Mouse (Mus musculus): ENCODE results near the gene Nfic. TPM values are rescaled to one million over a fixed set of nuclear protein-coding genes. Genes with fewer than 3 reads are reported as not detected.

The Nfic gene
- polyA plus RNA-seq, 1 experiment = 31.8 TPM

GRCm38 (mm10) chr10:81356352-81356990 is 99.0 kb downstream of the Nfic start:
- peak overlapping the region; percentile 98 for H3K27ac ChIP-seq (ENCODE audit: insufficient read depth, low read depth, low read length)
- TF ChIP-seq CTCF (IDR thresholded peaks at IDR 0.05; ENCODE audit: low read depth, low read length) = no peak
- TF ChIP-seq POLR2A (IDR thresholded peaks at IDR 0.05; ENCODE audit: borderline replicate concordance, low read depth, low read length) = no peak
- H3K4me1 ChIP-seq (ENCODE audit: control insufficient read depth, insufficient read depth, low read length) = peaks cover 41% of the 10 kb centered on the region
- H3K4me3 ChIP-seq (ENCODE audit: insufficient read depth, low read length) = peak overlapping the region; percentile 66

DNA sequence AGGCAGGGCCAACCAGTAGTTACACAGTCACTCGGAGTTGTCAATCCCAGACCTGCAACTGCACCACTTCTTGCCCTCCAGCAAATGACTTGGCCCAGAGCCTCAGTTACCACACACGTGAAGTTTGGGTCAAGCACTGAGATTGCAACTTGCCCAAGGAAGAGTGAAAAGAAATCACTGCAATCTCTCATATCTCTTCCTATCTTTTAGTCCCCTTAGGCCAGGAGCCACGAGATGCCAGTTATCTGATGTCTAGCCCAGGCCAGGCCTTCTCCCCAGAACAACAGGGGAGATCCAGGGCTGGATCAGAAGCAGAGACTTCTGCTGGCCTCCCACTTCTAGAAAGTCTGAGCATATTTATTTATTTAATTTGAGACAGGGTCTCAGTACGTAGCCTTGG is 99.9 kb downstream of the Nfic start:
- peaks cover 40% of the 10 kb centered on the region for H3K4me1 ChIP-seq (ENCODE audit: control insufficient read depth, insufficient read depth, low read length)
- H3K27ac ChIP-seq (ENCODE audit: insufficient read depth, low read depth, low read length) = peak overlapping the region; percentile 98
- H3K4me3 ChIP-seq (ENCODE audit: insufficient read depth, low read length) = no peak overlapping the region
- TF ChIP-seq POLR2A (IDR thresholded peaks at IDR 0.05; ENCODE audit: borderline replicate concordance, low read depth, low read length) (no peak), CTCF (IDR thresholded peaks at IDR 0.05; ENCODE audit: low read depth, low read length) (no peak)

DNA sequence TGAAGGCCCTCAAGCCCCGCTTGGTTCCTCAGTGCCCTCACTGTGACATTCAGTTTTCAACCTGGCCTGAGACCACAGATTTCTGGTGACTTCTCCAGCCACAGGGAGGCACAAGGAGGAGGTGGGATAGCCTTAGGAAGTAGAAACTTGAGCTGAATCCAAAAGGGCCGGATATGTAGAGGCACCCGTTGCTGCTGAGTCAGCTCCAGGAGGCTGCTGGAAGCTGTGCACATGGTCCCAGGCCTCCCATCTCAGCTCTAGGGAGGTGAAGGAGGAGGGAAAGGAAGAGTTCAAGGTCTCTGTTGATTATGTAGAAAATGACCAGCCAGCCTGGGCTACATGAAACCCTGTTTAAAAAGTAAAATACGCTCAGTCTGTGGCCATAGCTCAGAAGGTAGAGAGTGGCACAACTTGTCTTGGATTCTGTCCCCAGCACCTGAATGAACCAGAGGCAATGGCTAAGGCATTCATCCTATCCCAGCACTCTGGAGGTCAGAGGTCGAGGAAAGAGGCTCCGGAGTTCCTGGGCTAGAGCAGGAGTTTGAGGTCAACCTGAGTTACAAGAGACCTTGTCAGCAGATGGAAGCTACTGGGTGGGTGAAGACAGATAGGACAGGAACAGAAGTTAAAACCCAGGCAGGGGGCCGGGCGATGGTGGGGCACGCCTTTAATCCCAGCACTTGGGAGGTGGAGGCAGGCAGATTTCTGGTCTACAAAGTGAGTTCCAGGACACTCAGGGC is 100.5 kb downstream of the Nfic start:
- peaks cover 40% of the 10 kb centered on the region for H3K4me1 ChIP-seq (ENCODE audit: control insufficient read depth, insufficient read depth, low read length)
- peak overlapping the region; percentile 98 for H3K27ac ChIP-seq (ENCODE audit: insufficient read depth, low read depth, low read length)
- no peak overlapping the region for H3K4me3 ChIP-seq (ENCODE audit: insufficient read depth, low read length)
- TF ChIP-seq POLR2A (IDR thresholded peaks at IDR 0.05; ENCODE audit: borderline replicate concordance, low read depth, low read length) (no peak), CTCF (IDR thresholded peaks at IDR 0.05; ENCODE audit: low read depth, low read length) (no peak)

- Histone ChIP-seq H3K4me3 (ENCODE audit: insufficient read depth, low read length) (peak overlapping the region; percentile 7; the same call in 1 of the 2 replicates), H3K27ac (ENCODE audit: insufficient read depth, low read depth, low read length) (peak overlapping the region; percentile 59), H3K4me1 (ENCODE audit: control insufficient read depth, insufficient read depth, low read length) (peaks cover 40% of the 10 kb centered on the region)
- TF ChIP-seq CTCF (IDR thresholded peaks at IDR 0.05; ENCODE audit: low read depth, low read length) = no peak
- TF ChIP-seq POLR2A (IDR thresholded peaks at IDR 0.05; ENCODE audit: borderline replicate concordance, low read depth, low read length) = no peak
Observed at GRCm38 (mm10) chr10:81351678-81352291, 103.7 kb downstream of the Nfic start.

- no peak for TF ChIP-seq POLR2A (IDR thresholded peaks at IDR 0.05; ENCODE audit: borderline replicate concordance, low read depth, low read length)
- peak; percentile 98 for TF ChIP-seq CTCF (IDR thresholded peaks at IDR 0.05; ENCODE audit: low read depth, low read length)
- H3K4me3 ChIP-seq (ENCODE audit: insufficient read depth, low read length) = peak within 1 kb of the TSS; percentile 93
- peaks cover 33% of the 10 kb centered on the region for H3K4me1 ChIP-seq (ENCODE audit: control insufficient read depth, insufficient read depth, low read length)
- H3K27ac ChIP-seq (ENCODE audit: insufficient read depth, low read depth, low read length) = peak within 1 kb of the TSS; percentile 62
Observed at GRCm38 (mm10) chr10:81350351-81351063, 104.9 kb downstream of the Nfic start, which contains the start of gene Hmg20b. Gene Hmg20b (minus strand): TSS chr10:81350480.

DNA sequence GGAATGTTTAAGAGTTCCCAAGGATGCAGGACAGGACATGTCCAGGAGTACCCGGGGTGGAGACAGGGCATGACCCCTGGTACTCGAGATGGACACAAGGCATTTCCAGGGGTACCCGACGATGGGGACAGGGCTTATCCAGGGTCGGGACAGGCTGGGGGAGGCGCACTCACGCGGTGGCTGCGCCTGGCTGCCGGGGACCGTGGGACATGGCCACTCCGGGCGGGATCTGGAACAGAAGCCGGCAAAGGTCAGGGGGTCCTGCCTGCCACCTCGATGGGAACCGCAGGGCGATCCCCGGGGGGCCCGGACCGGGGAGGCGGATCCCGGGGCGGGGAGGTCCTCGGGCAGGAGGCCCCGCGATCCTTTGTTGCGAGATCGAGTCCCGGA is 105.5 kb downstream of the Nfic start:
- peaks cover 28% of the 10 kb centered on the region for H3K4me1 ChIP-seq (ENCODE audit: control insufficient read depth, insufficient read depth, low read length)
- TF ChIP-seq POLR2A (IDR thresholded peaks at IDR 0.05; ENCODE audit: borderline replicate concordance, low read depth, low read length) (no peak), CTCF (IDR thresholded peaks at IDR 0.05; ENCODE audit: low read depth, low read length) (no peak)
- H3K4me3 ChIP-seq (ENCODE audit: insufficient read depth, low read length) = peak overlapping the region; percentile 93
- H3K27ac ChIP-seq (ENCODE audit: insufficient read depth, low read depth, low read length) = peak overlapping the region; percentile 62

GRCm38 (mm10) chr10:81349146-81349545 is 106.3 kb downstream of the Nfic start:
- TF ChIP-seq CTCF (IDR thresholded peaks at IDR 0.05; ENCODE audit: low read depth, low read length) = no peak
- TF ChIP-seq POLR2A (IDR thresholded peaks at IDR 0.05; ENCODE audit: borderline replicate concordance, low read depth, low read length) = no peak
- H3K4me1 ChIP-seq (ENCODE audit: control insufficient read depth, insufficient read depth, low read length) = peaks cover 22% of the 10 kb centered on the region
- 0 out of 2 replicates have a peak overlapping the region, but pooled peaks have one; percentile 62 for H3K27ac ChIP-seq (ENCODE audit: insufficient read depth, low read depth, low read length)
- peak overlapping the region; percentile 93 for H3K4me3 ChIP-seq (ENCODE audit: insufficient read depth, low read length)

DNA sequence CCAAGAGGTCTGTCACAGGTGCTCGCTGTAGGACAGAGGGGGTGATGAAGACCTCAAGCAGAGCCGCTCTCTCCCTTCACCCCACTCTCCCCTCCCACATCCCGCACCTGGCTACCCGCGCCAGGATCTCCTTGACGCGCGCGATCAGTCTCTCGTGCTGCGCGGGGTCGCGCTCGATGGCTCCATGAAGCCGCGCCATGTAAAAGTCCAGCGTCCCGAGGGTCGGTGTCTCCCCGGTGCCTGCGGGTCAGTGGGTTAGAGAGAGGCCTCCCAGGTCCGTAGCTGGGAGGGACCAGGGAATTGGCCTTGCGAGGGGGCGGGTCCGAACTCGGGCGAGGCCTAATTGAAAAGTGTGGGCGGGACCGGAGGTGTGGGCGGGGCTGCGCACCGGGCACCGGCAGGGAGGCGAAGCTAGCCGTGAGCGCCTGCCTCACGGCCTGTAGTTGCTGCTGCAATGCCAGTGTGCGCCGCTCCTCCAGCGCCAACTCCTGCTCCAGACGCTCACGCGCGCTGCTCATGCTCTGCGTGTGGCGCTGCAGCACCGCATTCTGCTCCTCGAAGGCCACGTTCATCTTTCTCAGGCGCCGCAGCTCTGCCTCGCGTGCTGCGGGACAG is 108.9 kb downstream of the Nfic start:
- Histone ChIP-seq H3K27ac (ENCODE audit: insufficient read depth, low read depth, low read length) (no peak overlapping the region), H3K4me1 (ENCODE audit: control insufficient read depth, insufficient read depth, low read length) (peaks cover 10% of the 10 kb centered on the region), H3K4me3 (ENCODE audit: insufficient read depth, low read length) (no peak overlapping the region)
- TF ChIP-seq CTCF (IDR thresholded peaks at IDR 0.05; ENCODE audit: low read depth, low read length) = no peak
- TF ChIP-seq POLR2A (IDR thresholded peaks at IDR 0.05; ENCODE audit: borderline replicate concordance, low read depth, low read length) = no peak

Other genes with a start within 250 kb of the Nfic start
- gene Atcay, start 224.8 kb downstream of the Nfic start, polyA plus RNA-seq (2012; ENCODE audit: insufficient read depth, insufficient read length, missing spikeins) = not detected in 2 replicates
- gene Zfr2, start 222.5 kb downstream of the Nfic start, polyA plus RNA-seq (2012; ENCODE audit: insufficient read depth, insufficient read length, missing spikeins) = 2.7 and 3.0 TPM in 2 replicates
- gene Matk, start 202.7 kb downstream of the Nfic start, polyA plus RNA-seq (2012; ENCODE audit: insufficient read depth, insufficient read length, missing spikeins) = 10.8 and 14.4 TPM in 2 replicates
- gene Mrpl54, start 188.7 kb downstream of the Nfic start, polyA plus RNA-seq (2012; ENCODE audit: insufficient read depth, insufficient read length, missing spikeins) = 46.5 and 51.1 TPM in 2 replicates
- 34.3 and 36.1 TPM in 2 replicates for gene Apba3, start 188.7 kb downstream of the Nfic start, polyA plus RNA-seq (2012; ENCODE audit: insufficient read depth, insufficient read length, missing spikeins)
- 9.2 and 9.8 TPM in 2 replicates for gene Tjp3, start 164.1 kb downstream of the Nfic start, polyA plus RNA-seq (2012; ENCODE audit: insufficient read depth, insufficient read length, missing spikeins)
- 90.9 and 106 TPM in 2 replicates for gene Pip5k1c, start 162.7 kb downstream of the Nfic start, polyA plus RNA-seq (2012; ENCODE audit: insufficient read depth, insufficient read length, missing spikeins)
- 18.1 and 18.2 TPM in 2 replicates for gene Cactin, start 134.5 kb downstream of the Nfic start, polyA plus RNA-seq (2012; ENCODE audit: insufficient read depth, insufficient read length, missing spikeins)
- gene Tbxa2r, start 126.9 kb downstream of the Nfic start, polyA plus RNA-seq (2012; ENCODE audit: insufficient read depth, insufficient read length, missing spikeins) = not detected in 2 replicates
- gene Gipc3, start 112.4 kb downstream of the Nfic start, polyA plus RNA-seq (2012; ENCODE audit: insufficient read depth, insufficient read length, missing spikeins) = not detected in 2 replicates
- 52.2 and 53.3 TPM in 2 replicates for gene Hmg20b, start 105.2 kb downstream of the Nfic start, polyA plus RNA-seq (2012; ENCODE audit: insufficient read depth, insufficient read length, missing spikeins)
- gene Mfsd12, start 98.1 kb downstream of the Nfic start, polyA plus RNA-seq (2012; ENCODE audit: insufficient read depth, insufficient read length, missing spikeins) = 80.9 and 86.2 TPM in 2 replicates
- gene 4930404N11Rik, start 89.8 kb downstream of the Nfic start, polyA plus RNA-seq (2012; ENCODE audit: insufficient read depth, insufficient read length, missing spikeins) = not detected in 2 replicates
- 32.6 and 35.0 TPM in 2 replicates for gene Fzr1, start 77.1 kb downstream of the Nfic start, polyA plus RNA-seq (2012; ENCODE audit: insufficient read depth, insufficient read length, missing spikeins)
- 23.1 and 29.5 TPM in 2 replicates for gene Dohh, start 71.2 kb downstream of the Nfic start, polyA plus RNA-seq (2012; ENCODE audit: insufficient read depth, insufficient read length, missing spikeins)
- 0.75 and 2.2 TPM in 2 replicates for gene Gm48551, start 71.2 kb downstream of the Nfic start, polyA plus RNA-seq (2012; ENCODE audit: insufficient read depth, insufficient read length, missing spikeins)
- not detected in 2 replicates for gene Gm48552, start 66.6 kb downstream of the Nfic start, polyA plus RNA-seq (2012; ENCODE audit: insufficient read depth, insufficient read length, missing spikeins)
- gene Smim24, start 62.6 kb downstream of the Nfic start, polyA plus RNA-seq (2012; ENCODE audit: insufficient read depth, insufficient read length, missing spikeins) = 41.9 and 45.5 TPM in 2 replicates
- not detected in 2 replicates for gene Celf5, start 27.1 kb upstream of the Nfic start, polyA plus RNA-seq (2012; ENCODE audit: insufficient read depth, insufficient read length, missing spikeins)
- 37.9 and 40.9 TPM in 2 replicates for gene Ncln, start 40.8 kb upstream of the Nfic start, polyA plus RNA-seq (2012; ENCODE audit: insufficient read depth, insufficient read length, missing spikeins)
- 0.46 TPM in 1 of 2 replicates, not detected in the other for gene S1pr4, start 44.5 kb upstream of the Nfic start, polyA plus RNA-seq (2012; ENCODE audit: insufficient read depth, insufficient read length, missing spikeins)
- gene Gna15, start 68.6 kb upstream of the Nfic start, polyA plus RNA-seq (2012; ENCODE audit: insufficient read depth, insufficient read length, missing spikeins) = 23.5 and 24.2 TPM in 2 replicates
- 10.1 and 10.5 TPM in 2 replicates for gene Gna11, start 89.6 kb upstream of the Nfic start, polyA plus RNA-seq (2012; ENCODE audit: insufficient read depth, insufficient read length, missing spikeins)
- 478 and 551 TPM in 2 replicates for gene Aes, start 103.9 kb upstream of the Nfic start, polyA plus RNA-seq (2012; ENCODE audit: insufficient read depth, insufficient read length, missing spikeins)
- 17.9 and 24.5 TPM in 2 replicates for gene Tle2, start 118.9 kb upstream of the Nfic start, polyA plus RNA-seq (2012; ENCODE audit: insufficient read depth, insufficient read length, missing spikeins)
- 42.3 and 47.9 TPM in 2 replicates for gene Tle6, start 145.4 kb upstream of the Nfic start, polyA plus RNA-seq (2012; ENCODE audit: insufficient read depth, insufficient read length, missing spikeins)
- gene BC025920, start 150.6 kb upstream of the Nfic start, polyA plus RNA-seq (2012; ENCODE audit: insufficient read depth, insufficient read length, missing spikeins) = 0.67 and 0.78 TPM in 2 replicates
- 10.9 and 13.2 TPM in 2 replicates for gene Sirt6, start 172.2 kb upstream of the Nfic start, polyA plus RNA-seq (2012; ENCODE audit: insufficient read depth, insufficient read length, missing spikeins)
- 7.8 and 9.6 TPM in 2 replicates for gene Ankrd24, start 172.9 kb upstream of the Nfic start, polyA plus RNA-seq (2012; ENCODE audit: insufficient read depth, insufficient read length, missing spikeins)
- gene Gm10778, start 193.4 kb upstream of the Nfic start, polyA plus RNA-seq (2012; ENCODE audit: insufficient read depth, insufficient read length, missing spikeins) = 0.66 and 0.67 TPM in 2 replicates
- gene Zfp433, start 249.2 kb upstream of the Nfic start, polyA plus RNA-seq (2012; ENCODE audit: insufficient read depth, insufficient read length, missing spikeins) = 9.4 TPM in 2 replicates